Comparison of ENCODE assay signal across 20 mouse cellular contexts in the genomic region with DNA sequence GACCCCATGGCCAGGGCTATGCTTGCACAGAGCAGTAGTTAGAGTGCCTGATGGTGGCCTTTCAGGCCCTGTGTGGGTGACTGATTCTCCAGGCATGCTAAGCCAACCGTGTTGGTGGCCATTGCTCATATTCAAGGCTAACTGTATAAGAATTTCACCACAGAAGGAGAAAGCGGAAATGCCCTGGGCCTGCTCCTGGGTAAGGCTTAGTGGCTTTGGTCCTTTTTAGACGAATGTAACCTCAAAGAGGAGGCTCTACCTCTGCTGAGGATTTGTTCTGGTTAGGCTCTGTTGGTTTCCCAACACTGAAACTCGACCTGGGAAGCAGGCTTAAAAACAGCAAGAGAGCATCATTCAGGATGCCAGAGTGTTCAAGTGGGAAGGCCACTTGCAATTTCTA. TPM values are rescaled to one million over a fixed set of nuclear protein-coding genes. Genes with fewer than 3 reads are reported as not detected.
DNase-seq lines count a peak whose midpoint lies in the region; ATAC-seq and TF ChIP-seq lines count a peak whose summit lies in the region.
"Had no signal": no experiment of that assay in that cellular context is flagged by ENCODE, and none has a peak within 500 bp of the region (broad histone marks: within the 10 kb centered on the region; RNA-seq: fewer than 3 reads in every experiment).

No protein-coding gene starts in this region.

- WGBS in midbrain, embryonic 10.5 days: 64% methylated on average over 4 of the region's 4 CpGs
- WGBS in midbrain, embryonic 15.5 days: 56% methylated on average over 4 of the region's 4 CpGs
- WGBS in embryonic facial prominence, embryonic 10.5 days: 64% methylated on average over 4 of the region's 4 CpGs

- no peaks in the 10 kb centered on the region for H3K9me3 ChIP-seq in midbrain, embryonic 10.5 days (replicated peaks)
- no peaks in the 10 kb centered on the region for H3K9me3 ChIP-seq in midbrain, embryonic 15.5 days
- no peaks in the 10 kb centered on the region for H3K9me3 ChIP-seq in embryonic facial prominence, embryonic 10.5 days
- H3K9me3 ChIP-seq: embryonic facial prominence, embryonic 13.5 days; forebrain, embryonic 12.5 days; heart, embryonic 10.5 days; intestine, embryonic 15.5 days had no signal

- in situ Hi-C loops in Patski (cut with MboI; ENCODE audit: low pct_unique_long_range_greater_than_20kb): no loop called here

- peak overlapping the region; percentile 33; the same call in 1 of the 2 replicates for H3K27ac ChIP-seq in midbrain, embryonic 10.5 days (replicated peaks)
- no peak overlapping the region for H3K27ac ChIP-seq in midbrain, embryonic 15.5 days
- H3K27ac ChIP-seq in embryonic facial prominence, embryonic 10.5 days (replicated peaks): peak overlapping the region; percentile 27; the same call in 1 of the 2 replicates
- H3K27ac ChIP-seq: embryonic facial prominence, embryonic 13.5 days; forebrain, embryonic 12.5 days; heart, embryonic 10.5 days; hindbrain, embryonic 14.5 days; intestine, embryonic 15.5 days had no signal

- CTCF ChIA-PET in Patski (lab: Charles Lee): no interaction called here

- H3K9ac ChIP-seq in midbrain, embryonic 15.5 days: no peak overlapping the region
- H3K9ac ChIP-seq: embryonic facial prominence, embryonic 13.5 days; forebrain, embryonic 12.5 days; hindbrain, embryonic 14.5 days; intestine, embryonic 15.5 days had no signal

- no peak for ATAC-seq in midbrain, embryonic 15.5 days (replicated peaks)
- peak; percentile 63 for ATAC-seq in Patski
- ATAC-seq: forebrain, embryonic 16.5 days; intestine, embryonic 15.5 days had no signal

- no peaks in the 10 kb centered on the region for H3K36me3 ChIP-seq in midbrain, embryonic 10.5 days
- H3K36me3 ChIP-seq in midbrain, embryonic 15.5 days (replicated peaks): no peaks in the 10 kb centered on the region
- H3K36me3 ChIP-seq in embryonic facial prominence, embryonic 10.5 days (replicated peaks): no peaks in the 10 kb centered on the region
- H3K36me3 ChIP-seq: embryonic facial prominence, embryonic 13.5 days; forebrain, embryonic 12.5 days; heart, embryonic 10.5 days; intestine, embryonic 15.5 days had no signal

- POLR2A ChIA-PET in Patski (lab: Charles Lee): no interaction called here

- TF ChIP-seq CTCF in Patski (IDR thresholded peaks at IDR 0.05): no peak

- peaks cover 23% of the 10 kb centered on the region for H3K4me1 ChIP-seq in midbrain, embryonic 10.5 days
- H3K4me1 ChIP-seq in midbrain, embryonic 15.5 days: peaks cover 11% of the 10 kb centered on the region
- peaks cover 22% of the 10 kb centered on the region for H3K4me1 ChIP-seq in embryonic facial prominence, embryonic 10.5 days

- no peak overlapping the region for H3K4me3 ChIP-seq in midbrain, embryonic 10.5 days
- H3K4me3 ChIP-seq in midbrain, embryonic 15.5 days: no peak overlapping the region
- no peak overlapping the region for H3K4me3 ChIP-seq in embryonic facial prominence, embryonic 10.5 days
- H3K4me3 ChIP-seq: embryonic facial prominence, embryonic 13.5 days; forebrain, embryonic 12.5 days; heart, embryonic 10.5 days; intestine, embryonic 15.5 days had no signal

- H3K27me3 ChIP-seq in midbrain, embryonic 10.5 days (ENCODE audit: low read depth, poor library complexity, severe bottlenecking): peaks cover 27% of the 10 kb centered on the region
- no peaks in the 10 kb centered on the region for H3K27me3 ChIP-seq in midbrain, embryonic 15.5 days (replicated peaks)
- H3K27me3 ChIP-seq in Patski: no peaks in the 10 kb centered on the region
- H3K27me3 ChIP-seq in embryonic facial prominence, embryonic 10.5 days (replicated peaks; ENCODE audit: low read depth, poor library complexity, severe bottlenecking): peaks cover 36% of the 10 kb centered on the region
- H3K27me3 ChIP-seq: CH12.LX; intestine, embryonic 15.5 days had no signal

- H3K4me2 ChIP-seq in midbrain, embryonic 15.5 days: no peak overlapping the region
- H3K4me2 ChIP-seq: embryonic facial prominence, embryonic 13.5 days; forebrain, embryonic 12.5 days; hindbrain, embryonic 14.5 days; intestine, embryonic 15.5 days had no signal

- DNase-seq in heart, adult 11 months: peak; percentile 77
- DNase-seq in heart, adult 9 months (ENCODE audit: low spot score in 2 of 2): no peak
- DNase-seq in midbrain, embryonic 10.5 days (ENCODE audit: low spot score): no peak
- DNase-seq in Patski (ENCODE audit: low read depth, low spot score): peak; percentile 63
- DNase-seq in embryonic facial prominence, embryonic 10.5 days (ENCODE audit: low spot score): no peak
- no peak for DNase-seq in embryo, embryonic 9.5 days (ENCODE audit: extremely low spot score)
- DNase-seq: adrenal gland, adult 8-10 months; cerebellum, postnatal 36 days; gastrocnemius, postnatal 14 days; heart, postnatal 10 days; heart, postnatal 4 days had no signal

RNA-seq across cellular contexts. Expression of a gene that starts 4.7 kb away (rescaled TPM):
- polyA plus RNA-seq in midbrain, embryonic 10.5 days (2016; fragmentation: Nextera tagmentation; extraction: Ambion mirVana): 2.0 and 2.4 TPM in 2 replicates
- polyA plus RNA-seq in midbrain, embryonic 15.5 days (2015; fragmentation: Nextera tagmentation; extraction: Ambion mirVana): 1.3 and 2.5 TPM in 2 replicates
- 0.21 TPM for polyA plus RNA-seq in Patski (2021)
- polyA plus RNA-seq in embryonic facial prominence, embryonic 10.5 days (2016; fragmentation: Nextera tagmentation; extraction: Ambion mirVana): 5.5 and 6.4 TPM in 2 replicates

RNA-seq across cellular contexts. Expression of a gene that starts 29.8 kb away (rescaled TPM):
- not detected in 2 replicates for polyA plus RNA-seq in midbrain, embryonic 10.5 days (2016; fragmentation: Nextera tagmentation; extraction: Ambion mirVana)
- polyA plus RNA-seq in midbrain, embryonic 15.5 days (2015; fragmentation: Nextera tagmentation; extraction: Ambion mirVana): 0.18 TPM in 1 of 2 replicates, not detected in the other
- polyA plus RNA-seq in Patski (2021): 0.13 TPM
- not detected in 2 replicates for polyA plus RNA-seq in embryonic facial prominence, embryonic 10.5 days (2016; fragmentation: Nextera tagmentation; extraction: Ambion mirVana)
- polyA plus RNA-seq: forebrain, embryonic 16.5 days; heart, embryonic 10.5 days; heart, embryonic 14.5 days had no signal

Comparison
In these comparisons a context has a peak if more than half of its experiments do, and no peak if none do; other contexts are left out.
1. DNase-seq: peak in heart, adult 11 months (single experiment) and Patski (single experiment); none in heart, adult 9 months (0 of 2), midbrain, embryonic 10.5 days (single experiment), embryonic facial prominence, embryonic 10.5 days (single experiment) and embryo, embryonic 9.5 days (single experiment).